Mouse (Mus musculus) embryonic facial prominence, embryonic 11.5 days (tissue): Measurements from ENCODE around the gene Trappc3. TPM values are rescaled to one million over a fixed set of nuclear protein-coding genes. Genes with fewer than 3 reads are reported as not detected.

Experiments
- ATAC-seq: fragments of 200-750 bp; cut with Nextera tagmentation; replicated peaks from 2 replicates; pipeline ENCODE4 v1.8.0; 2017; ENCODE audit warnings: low read depth; ENCODE audit not compliant: insufficient number of reproducible peaks, low FRiP score, low TSS enrichment
- DNase-seq: peaks from one replicate; pipeline ENCODE4 v3.0.0-alpha.2; 2015; ENCODE audit warnings: low spot score
- H3K27ac ChIP-seq: fragments of 300-500 bp; sonication (generic); replicated peaks from 2 replicates; pipeline ENCODE4 v1.5.1; 2014; ENCODE audit warnings: mild to moderate bottlenecking, low read depth, low read length, control low read depth
- H3K27me3 ChIP-seq: fragments of 300-500 bp; sonication (generic); 2 replicates; pipeline ENCODE4 v1.6.1; 2014; ENCODE audit warnings: mild to moderate bottlenecking, low read length, moderate library complexity, mixed read lengths; ENCODE audit not compliant: control insufficient read depth, insufficient read depth
- H3K36me3 ChIP-seq: fragments of 300-500 bp; sonication (generic); replicated peaks from 2 replicates; pipeline ENCODE4 v1.6.1; 2014; ENCODE audit warnings: low read depth, mild to moderate bottlenecking, low read length, moderate library complexity, mixed read lengths; ENCODE audit not compliant: control insufficient read depth, insufficient read depth
- H3K4me1 ChIP-seq: fragments of 300-500 bp; sonication (generic); 2 replicates; pipeline ENCODE4 v1.6.1; 2014; ENCODE audit warnings: low read length, mixed read lengths; ENCODE audit not compliant: control insufficient read depth, insufficient read depth
- H3K4me2 ChIP-seq: fragments of 300-500 bp; sonication (generic); 2 replicates; pipeline ENCODE4 v1.6.1; 2014; ENCODE audit warnings: low read depth, mild to moderate bottlenecking, control low read depth, low read length, moderate library complexity
- H3K4me3 ChIP-seq: fragments of 300-500 bp; sonication (generic); 2 replicates; pipeline ENCODE4 v1.5.1; 2014; ENCODE audit warnings: low read depth, low read length, control low read depth
- H3K9ac ChIP-seq: fragments of 300-500 bp; sonication (generic); replicated peaks from 2 replicates; pipeline ENCODE4 v1.6.1; 2014; ENCODE audit warnings: mild to moderate bottlenecking, control low read depth, low read length
- H3K9me3 ChIP-seq: fragments of 300-500 bp; sonication (generic); replicated peaks from 2 replicates; pipeline ENCODE4 v1.6.1; 2016; ENCODE audit warnings: mild to moderate bottlenecking, low read length, inconsistent platforms, mixed read lengths; ENCODE audit not compliant: control insufficient read depth
- WGBS: fragments of 180-500 bp; shearing (Covaris S2); extraction: QIAGEN DNeasy Blood & Tissue Kit; methylation state at CpG from one replicate; pipeline ENCODE4 v1.1.7; 2014; 5-methylcytosine and 5-hydroxymethylcytosine counted together
- polyA plus RNA-seq: library from polyadenylated mRNA; unstranded; fragments of >200 nt; fragmentation: Nextera tagmentation; extraction: Ambion mirVana; gene quantifications from 2 replicates; pipeline ENCODE4 v1.2.1, GENCODE M21; 2014

Trappc3 gene
- polyA plus RNA-seq, 1 experiment from 2014 or later, result 36.7 TPM

GRCm38 (mm10) chr4:126241956-126242355, 20.2 kb upstream of the Trappc3 start:
- no peak overlapping the region for H3K4me3 ChIP-seq
- no peak overlapping the region for H3K27ac ChIP-seq
- peaks cover 16% of the 10 kb centered on the region for H3K36me3 ChIP-seq
- H3K9ac ChIP-seq, result no peak overlapping the region
- no peaks in the 10 kb centered on the region for H3K27me3 ChIP-seq
- WGBS, result 53% methylated on average over 9 of the region's 9 CpGs
- no peaks in the 10 kb centered on the region for H3K9me3 ChIP-seq
- no peak overlapping the region for H3K4me2 ChIP-seq
- ATAC-seq, result no peak
- no peak for DNase-seq
- H3K4me1 ChIP-seq, result no peaks in the 10 kb centered on the region

- Histone ChIP-seq H3K27ac (no peak overlapping the region), H3K4me3 (no peak overlapping the region), H3K9me3 (no peaks in the 10 kb centered on the region), H3K9ac (no peak overlapping the region), H3K27me3 (no peaks in the 10 kb centered on the region), H3K4me2 (no peak overlapping the region), H3K36me3 (peaks cover 14% of the 10 kb centered on the region), H3K4me1 (no peaks in the 10 kb centered on the region)
- ATAC-seq (no peak), DNase-seq (no peak)
- WGBS, result 92% methylated on average over 6 of the region's 6 CpGs
Measured at GRCm38 (mm10) chr4:126242510-126242909, 19.6 kb upstream of the Trappc3 start.

GRCm38 (mm10) chr4:126246202-126246889, 15.8 kb upstream of the Trappc3 start:
- no peaks in the 10 kb centered on the region for H3K27me3 ChIP-seq
- ATAC-seq (no peak), DNase-seq (no peak)
- H3K4me3 ChIP-seq, result no peak overlapping the region
- H3K36me3 ChIP-seq, result peaks cover 6% of the 10 kb centered on the region
- no peaks in the 10 kb centered on the region for H3K4me1 ChIP-seq
- no peak overlapping the region for H3K27ac ChIP-seq
- H3K4me2 ChIP-seq, result no peak overlapping the region
- no peak overlapping the region for H3K9ac ChIP-seq
- H3K9me3 ChIP-seq, result no peaks in the 10 kb centered on the region
- WGBS, result 80% methylated on average over 13 of the region's 13 CpGs

- Histone ChIP-seq H3K27me3 (no peaks in the 10 kb centered on the region), H3K4me1 (peaks cover 11% of the 10 kb centered on the region), H3K36me3 (no peaks in the 10 kb centered on the region; the same call in 1 of the 2 replicates), H3K9me3 (no peaks in the 10 kb centered on the region), H3K27ac (no peak overlapping the region), H3K4me2 (no peak overlapping the region), H3K9ac (no peak overlapping the region), H3K4me3 (no peak overlapping the region)
- 29% methylated on average over 11 of the region's 11 CpGs for WGBS
- ATAC-seq (no peak), DNase-seq (peak; percentile 26)
Measured at GRCm38 (mm10) chr4:126248261-126248868, 13.8 kb upstream of the Trappc3 start.

GRCm38 (mm10) chr4:126250659-126251058, 11.5 kb upstream of the Trappc3 start:
- Histone ChIP-seq H3K36me3 (no peaks in the 10 kb centered on the region; the same call in 1 of the 2 replicates), H3K4me3 (no peak overlapping the region), H3K4me2 (no peak overlapping the region), H3K4me1 (peaks cover 20% of the 10 kb centered on the region), H3K27me3 (no peaks in the 10 kb centered on the region), H3K9me3 (no peaks in the 10 kb centered on the region), H3K27ac (no peak overlapping the region), H3K9ac (no peak overlapping the region)
- no peak for ATAC-seq
- no peak for DNase-seq
- 59% methylated on average over 4 of the region's 4 CpGs for WGBS

- no peaks in the 10 kb centered on the region for H3K27me3 ChIP-seq
- H3K4me2 ChIP-seq, result no peak overlapping the region; the same call in 1 of the 2 replicates
- no peak overlapping the region for H3K27ac ChIP-seq
- H3K4me1 ChIP-seq, result peaks cover 20% of the 10 kb centered on the region
- no peak overlapping the region; the same call in 1 of the 2 replicates for H3K9ac ChIP-seq
- H3K9me3 ChIP-seq, result no peaks in the 10 kb centered on the region
- no peak overlapping the region for H3K4me3 ChIP-seq
- no peak for ATAC-seq
- H3K36me3 ChIP-seq, result no peaks in the 10 kb centered on the region
- WGBS, result 53% methylated on average over 11 of the region's 11 CpGs
- DNase-seq, result peak; percentile 51
Measured at GRCm38 (mm10) chr4:126251655-126252254, 10.4 kb upstream of the Trappc3 start.

- no peak overlapping the region for H3K27ac ChIP-seq
- WGBS, result 73% methylated on average over 17 of the region's 17 CpGs
- H3K4me1 ChIP-seq, result peaks cover 25% of the 10 kb centered on the region
- DNase-seq (no peak), ATAC-seq (no peak)
- no peaks in the 10 kb centered on the region for H3K36me3 ChIP-seq
- no peaks in the 10 kb centered on the region for H3K27me3 ChIP-seq
- H3K9me3 ChIP-seq, result no peaks in the 10 kb centered on the region
- no peak overlapping the region for H3K4me3 ChIP-seq
- no peak overlapping the region for H3K4me2 ChIP-seq
- peak overlapping the region; percentile 23 for H3K9ac ChIP-seq
Measured at GRCm38 (mm10) chr4:126252411-126253237, 9.5 kb upstream of the Trappc3 start.
